Mouse (Mus musculus) CD4-positive, CD25-positive, alpha-beta regulatory T cell, adult 2 months (primary cell): ENCODE measurements around the gene Plbd1.

ENCODE experiments used
- DNase-seq: peaks from one replicate; pipeline ENCODE4 v3.0.0-alpha.2; 2012; ENCODE audit warnings: low read depth, low spot score

The Plbd1 gene

GRCm38 (mm10) chr6:136661706-136662016 is at the start of gene Plbd1:
TSS of gene Plbd1 (minus strand) at chr6:136661928.
- peak; percentile 10 for DNase-seq

- no peak for DNase-seq
Observed at GRCm38 (mm10) chr6:136710408-136710807, 48.7 kb upstream of the Plbd1 start.

- no peak for DNase-seq
Observed at GRCm38 (mm10) chr6:136708597-136708996, 46.9 kb upstream of the Plbd1 start.

- DNase-seq: no peak
Observed at GRCm38 (mm10) chr6:136701878-136702277, 40.1 kb upstream of the Plbd1 start.

- no peak for DNase-seq
Observed at GRCm38 (mm10) chr6:136701185-136701584, 39.5 kb upstream of the Plbd1 start.

- peak; percentile 32 for DNase-seq
Observed at GRCm38 (mm10) chr6:136691314-136691713, 29.6 kb upstream of the Plbd1 start.

GRCm38 (mm10) chr6:136690527-136690926 is 28.8 kb upstream of the Plbd1 start:
- no peak for DNase-seq

GRCm38 (mm10) chr6:136689790-136690413 is 28.2 kb upstream of the Plbd1 start:
- DNase-seq: peak; percentile 77

- no peak for DNase-seq
Observed at GRCm38 (mm10) chr6:136685433-136685832, 23.7 kb upstream of the Plbd1 start.

GRCm38 (mm10) chr6:136683410-136684334 is 21.9 kb upstream of the Plbd1 start:
- peak; percentile 14 for DNase-seq

- no peak for DNase-seq
Observed at GRCm38 (mm10) chr6:136679381-136679780, 17.7 kb upstream of the Plbd1 start.

GRCm38 (mm10) chr6:136674935-136675334 is 13.2 kb upstream of the Plbd1 start:
- DNase-seq: no peak

- no peak for DNase-seq
Observed at GRCm38 (mm10) chr6:136672467-136672866, 10.7 kb upstream of the Plbd1 start.

- no peak for DNase-seq
Observed at GRCm38 (mm10) chr6:136669274-136669673, 7.5 kb upstream of the Plbd1 start.

- DNase-seq: no peak
Observed at GRCm38 (mm10) chr6:136668266-136668986, 6.7 kb upstream of the Plbd1 start.

- no peak for DNase-seq
Observed at GRCm38 (mm10) chr6:136662063-136662462, 335 bp upstream of the Plbd1 start.

- no peak for DNase-seq
Observed at GRCm38 (mm10) chr6:136660831-136661705, 660 bp downstream of the Plbd1 start.

GRCm38 (mm10) chr6:136659226-136659625 is 2.5 kb downstream of the Plbd1 start:
- DNase-seq: no peak

- DNase-seq: no peak
Observed at GRCm38 (mm10) chr6:136658303-136658702, 3.4 kb downstream of the Plbd1 start.

- DNase-seq: no peak
Observed at GRCm38 (mm10) chr6:136655786-136656185, 5.9 kb downstream of the Plbd1 start.

- no peak for DNase-seq
Observed at GRCm38 (mm10) chr6:136654470-136654869, 7.3 kb downstream of the Plbd1 start.
